Mouse (Mus musculus) ovary, postnatal 36 days (tissue): ENCODE measurements around the gene Spr.

Source experiments
- DNase-seq: peaks from one replicate; pipeline ENCODE4 v3.0.0; 2022; ENCODE audit warnings: low spot score, mixed read lengths

The Spr gene

DNA sequence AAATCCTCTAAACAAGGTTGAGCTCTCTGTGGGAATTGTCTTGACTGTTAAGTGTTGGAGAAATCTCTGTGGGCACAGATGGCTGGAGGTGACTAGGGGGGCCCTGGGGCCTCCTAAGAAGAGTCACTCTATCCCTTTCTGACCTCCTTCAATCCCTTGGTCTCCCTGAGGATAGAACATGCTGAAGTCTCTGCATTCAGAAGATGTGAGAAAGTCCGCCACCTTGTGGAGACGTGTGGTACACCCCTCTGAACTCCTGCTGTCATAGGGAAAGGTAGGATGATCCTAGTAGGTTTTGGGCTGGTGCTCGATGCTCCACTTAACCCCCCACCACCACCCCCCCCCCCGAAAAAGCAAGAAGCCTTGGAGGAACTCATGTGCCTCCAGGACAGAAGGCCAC, 5.9 kb downstream of the Spr start:
- peak; percentile 65 for DNase-seq

DNA sequence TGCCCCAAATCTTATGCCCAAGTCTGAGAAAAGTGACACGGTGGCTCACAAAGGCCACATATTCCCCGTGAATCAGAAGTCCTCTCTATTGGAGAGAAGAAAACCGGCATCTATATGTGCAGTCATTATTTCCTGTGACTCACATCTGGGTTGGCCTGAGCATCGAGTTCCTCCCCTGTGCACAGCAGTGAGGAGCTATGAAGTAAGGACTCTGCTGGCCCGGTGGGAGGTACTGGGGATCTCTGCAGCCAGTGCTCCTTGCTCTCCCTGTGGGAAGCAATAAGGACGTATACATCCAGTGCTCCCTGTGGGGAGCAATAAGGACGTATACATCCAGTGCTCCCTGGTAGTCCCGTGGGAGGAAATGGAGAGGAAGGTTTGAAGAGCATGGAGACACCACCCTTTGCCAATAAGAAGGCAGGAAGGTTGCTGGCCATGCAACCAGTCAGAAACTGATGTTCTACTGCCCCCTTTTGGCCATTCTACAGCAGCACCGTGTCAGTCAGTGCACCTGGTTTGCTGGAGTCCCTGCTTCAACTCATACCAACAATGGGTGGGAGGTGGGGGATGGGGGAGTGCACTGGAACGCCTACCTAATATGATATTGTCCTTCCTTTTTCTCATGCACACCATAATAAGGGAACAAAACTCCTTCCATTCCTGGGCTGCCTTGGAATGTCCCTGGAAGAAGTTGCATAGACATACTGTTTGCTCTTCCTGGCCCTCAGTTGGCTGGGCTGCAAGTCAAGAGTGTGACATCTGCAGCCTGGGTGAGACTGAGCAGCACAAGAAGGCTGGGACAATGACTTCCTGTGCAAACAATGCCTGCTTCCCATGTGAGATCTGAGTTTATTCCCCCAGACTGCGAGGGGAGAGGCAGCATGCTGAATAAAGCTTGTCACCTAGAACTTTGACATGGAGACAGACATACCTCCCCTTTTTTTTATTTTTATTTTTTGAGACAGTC, 19.7 kb downstream of the Spr start:
- DNase-seq = peak; percentile 39

DNA sequence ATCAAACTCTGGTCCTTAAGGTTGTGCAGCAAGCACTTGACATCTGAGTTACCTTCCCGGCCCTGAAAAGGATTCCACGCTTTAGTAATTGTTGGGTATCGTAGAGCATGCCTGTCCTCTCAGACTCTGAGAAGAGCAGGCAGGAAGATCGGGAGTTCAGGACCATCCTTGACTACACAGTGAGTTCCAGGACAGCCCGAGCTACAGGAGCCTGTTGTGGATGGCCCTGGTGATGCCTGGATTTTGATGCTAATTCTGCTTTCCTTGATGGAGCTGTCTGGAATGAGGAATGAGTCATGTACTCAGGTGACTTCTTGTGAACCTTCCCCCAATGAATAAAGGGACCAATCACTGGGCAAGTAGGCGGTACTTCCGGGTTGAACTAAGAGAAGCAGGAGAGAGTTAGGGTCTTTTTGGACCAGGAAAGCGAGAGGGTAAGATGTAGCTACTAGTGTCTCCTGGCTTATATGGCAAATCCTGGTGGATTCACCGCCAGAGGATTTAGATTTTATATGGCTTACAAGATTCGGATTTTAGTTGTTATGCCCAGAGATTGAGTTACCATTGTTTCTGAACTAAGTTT, 32.4 kb downstream of the Spr start:
- DNase-seq = no peak

DNA sequence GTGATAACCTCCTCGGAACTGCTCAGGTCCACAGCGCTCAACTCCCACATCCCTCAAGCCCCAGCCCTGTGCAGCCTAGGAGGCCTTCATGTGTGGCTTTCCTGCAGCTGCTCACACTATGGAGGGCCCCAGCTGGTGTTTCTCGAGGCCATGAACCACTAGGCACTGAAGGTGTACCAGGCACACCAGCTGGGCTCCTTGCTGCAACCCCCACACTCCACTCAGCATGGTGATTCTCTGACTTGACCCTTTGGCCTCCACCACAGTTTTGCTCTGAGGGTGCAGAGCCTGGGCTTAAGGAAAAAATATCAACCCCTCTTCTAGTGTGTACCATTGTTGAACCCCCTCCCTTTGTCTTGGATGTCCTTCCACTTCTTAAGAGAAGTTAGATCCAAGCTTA, 34.2 kb downstream of the Spr start:
- DNase-seq = no peak

DNA sequence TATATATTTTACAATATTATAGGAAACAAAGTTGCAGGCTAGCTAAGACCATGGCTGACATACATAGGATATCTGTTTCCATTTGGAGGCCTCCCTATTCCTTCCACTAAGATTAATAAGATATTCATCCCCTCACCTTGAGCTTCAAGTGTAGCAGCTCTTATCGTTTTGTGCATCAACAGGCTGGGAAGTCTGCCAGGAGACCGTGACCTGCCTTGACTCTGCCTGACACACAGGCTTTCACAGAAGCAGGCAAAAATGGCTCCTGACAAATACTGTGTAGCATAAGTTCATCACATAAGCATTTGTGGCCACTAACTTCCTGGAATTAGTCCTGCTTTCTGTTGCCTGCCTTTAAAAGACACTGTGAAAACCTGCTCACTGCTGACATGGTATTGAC, 41.1 kb downstream of the Spr start:
- no peak for DNase-seq

DNA sequence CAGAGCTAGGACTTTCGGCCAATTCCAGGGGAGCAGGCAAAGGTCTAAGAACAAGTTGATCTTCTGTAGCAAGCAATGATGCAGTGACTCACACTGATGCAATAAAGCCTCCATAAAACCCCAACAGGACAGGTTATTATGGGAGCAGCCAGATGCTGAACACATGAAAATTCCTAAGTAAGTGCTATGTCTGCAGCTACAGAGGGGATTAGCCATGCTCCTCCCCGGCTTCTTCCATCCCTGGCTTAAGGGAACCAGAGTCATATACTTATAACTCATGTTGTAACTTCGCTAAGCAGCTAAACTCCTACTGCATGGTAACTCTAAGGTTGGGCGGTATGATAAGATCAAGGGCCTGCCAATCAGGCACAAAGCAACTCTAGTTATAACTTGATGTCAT, 50.1 kb downstream of the Spr start:
- no peak for DNase-seq

DNA sequence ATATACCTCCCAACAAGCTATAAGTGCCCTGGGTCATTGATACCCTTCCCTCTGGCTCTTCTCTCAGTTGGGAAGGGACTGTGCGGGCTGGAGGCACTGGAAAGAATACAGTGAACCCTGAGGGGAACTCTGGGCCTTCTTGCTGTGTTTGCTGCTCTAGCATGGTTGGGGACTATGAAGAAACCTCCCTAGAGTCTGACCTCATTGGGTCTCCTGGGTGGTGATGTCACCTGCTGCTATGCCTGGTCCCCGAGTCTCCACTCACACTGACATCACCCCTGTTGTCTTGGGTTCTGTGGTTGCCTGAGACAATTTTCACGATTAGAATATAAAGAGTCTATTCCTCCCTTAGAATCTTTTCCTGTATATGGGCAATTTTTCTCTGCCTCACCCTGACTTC, 50.9 kb downstream of the Spr start:
- no peak for DNase-seq
